Mouse (Mus musculus) left cerebral cortex, postnatal 14 days (tissue): Measurements from ENCODE around the gene Gdf15. TPM values are rescaled to one million over a fixed set of nuclear protein-coding genes. Genes with fewer than 3 reads are reported as not detected.
A peak's percentile ranks its signal among the peaks of the same experiment; 100 is the strongest.
"Not testable (repeated sequence)": the region's sequence is repeated elsewhere in the genome, so short reads cannot be mapped to it uniquely, and the experiment has no call there.

ENCODE experiments used
- DNase-seq, 2 experiments: peaks; one replicate each; pipeline ENCODE4 v3.0.0; 2021 to 2022; ENCODE audit warnings: low spot score in 2 of 2, mixed read lengths in 1 of 2
- intact Hi-C: fragments of 180-260 bp; cut with DNase I; formaldehyde crosslinking; loops from one replicate; pipeline ENCODE4 v1.15.1; 2025
- total RNA-seq, 2 experiments: library from RNA; stranded (reverse); gene quantifications; 2 replicates each; pipeline ENCODE4 v1.2.3; 2021

Gene Gdf15
- total RNA-seq, 2 experiments from 2014 or later, result not detected

GRCm38 (mm10) chr8:70596775-70597416 is 35.4 kb downstream of the Gdf15 start:
- intact Hi-C loops, result no loop called here
- peak in 1 of 2 experiments; percentile 54 for DNase-seq

- DNase-seq, result no peak
- intact Hi-C loops, result no loop called here
Observed at GRCm38 (mm10) chr8:70596216-70596615, 36.0 kb downstream of the Gdf15 start.

- intact Hi-C loops, result no loop called here
- no peak for DNase-seq
Observed at GRCm38 (mm10) chr8:70595811-70596210, 36.4 kb downstream of the Gdf15 start.

GRCm38 (mm10) chr8:70594621-70595564 is 37.4 kb downstream of the Gdf15 start:
- intact Hi-C loops, result loop anchor here (5.0 kb wide), 1 partner anchor 38 kb away; no protein-coding TSS in a partner anchor
- no peak for DNase-seq

GRCm38 (mm10) chr8:70593961-70594609 is 38.2 kb downstream of the Gdf15 start, which contains the start of gene Isyna1:
Gene Isyna1, plus strand, starts transcription at chr8:70594373.
- intact Hi-C loops, result loop anchor here (5.0 kb wide), 1 partner anchor 37 kb away; no protein-coding TSS in a partner anchor
- DNase-seq, result peak; percentile 63 to 81

GRCm38 (mm10) chr8:70593173-70593572 is 39.1 kb downstream of the Gdf15 start:
- intact Hi-C loops, result loop anchor here (5.0 kb wide), 1 partner anchor 36 kb away; no protein-coding TSS in a partner anchor
- no peak for DNase-seq

GRCm38 (mm10) chr8:70591569-70591968 is 40.7 kb downstream of the Gdf15 start:
- no peak for DNase-seq
- intact Hi-C loops, result loop anchor here (5.0 kb wide), 1 partner anchor 34 kb away; no protein-coding TSS in a partner anchor

- DNase-seq, intact Hi-C loops: not testable (repeated sequence)
Observed at GRCm38 (mm10) chr8:70587955-70588354, 44.3 kb downstream of the Gdf15 start.

GRCm38 (mm10) chr8:70585258-70585652 is 47.0 kb downstream of the Gdf15 start:
- DNase-seq, result peak; percentile 69 to 77
- intact Hi-C loops, result no loop called here

- DNase-seq, result no peak
- intact Hi-C loops, result loop anchor here (5.0 kb wide), 1 partner anchor 37 kb away; no protein-coding TSS in a partner anchor
Observed at GRCm38 (mm10) chr8:70584606-70585257, 47.5 kb downstream of the Gdf15 start.

GRCm38 (mm10) chr8:70583476-70584387 is 48.5 kb downstream of the Gdf15 start:
- intact Hi-C loops, result loop anchor here (5.0 kb wide), 1 partner anchor 36 kb away; no protein-coding TSS in a partner anchor
- no peak for DNase-seq

Other genes with a start within 250 kb of the Gdf15 start
- 100 to 1,000 TPM; 109 to 111 TPM for gene Crtc1, start 192.9 kb downstream of the Gdf15 start, total RNA-seq
- 10 to 100 TPM; 37.2 to 37.9 TPM for gene Klhl26, start 155.5 kb downstream of the Gdf15 start, total RNA-seq
- gene Tmem59l, start 145.1 kb downstream of the Gdf15 start, total RNA-seq, result 100 to 1,000 TPM; 217 to 225 TPM
- 1 to 10 TPM; 5.8 to 7.5 TPM for gene Crlf1, start 139.3 kb downstream of the Gdf15 start, total RNA-seq
- 10 to 100 TPM; 96.6 to 99.7 TPM for gene Rex1bd, start 125.7 kb downstream of the Gdf15 start, total RNA-seq
- 1,000 to 10,000 TPM in 1 of 2 experiments, 100 to 1,000 TPM in 1; 967 to 1,028 TPM for gene Uba52, start 121.7 kb downstream of the Gdf15 start, total RNA-seq
- gene Fkbp8, start 104.7 kb downstream of the Gdf15 start, total RNA-seq, result 100 to 1,000 TPM; 396 to 406 TPM
- 10 to 100 TPM; 40.8 to 43.4 TPM for gene Kxd1, start 104.5 kb downstream of the Gdf15 start, total RNA-seq
- gene Ell, start 93.0 kb downstream of the Gdf15 start, total RNA-seq, result 10 to 100 TPM; 13.8 to 17.4 TPM
- 10 to 100 TPM; 47.5 to 51.0 TPM for gene Isyna1, start 38.1 kb downstream of the Gdf15 start, total RNA-seq
- gene Ssbp4, start 23.6 kb downstream of the Gdf15 start, total RNA-seq, result 100 to 1,000 TPM; 270 to 302 TPM
- gene Lrrc25, start 16.3 kb downstream of the Gdf15 start, total RNA-seq, result under 1 TPM; 0.90 to 0.97 TPM
- 10 to 100 TPM; 14.8 to 19.0 TPM for gene Pgpep1, start 27.9 kb upstream of the Gdf15 start, total RNA-seq
- gene Lsm4, start 40.8 kb upstream of the Gdf15 start, total RNA-seq, result 10 to 100 TPM; 64.3 to 69.7 TPM
- 100 to 1,000 TPM; 165 to 193 TPM for gene Jund, start 66.5 kb upstream of the Gdf15 start, total RNA-seq
- gene Iqcn, start 71.0 kb upstream of the Gdf15 start, total RNA-seq, result under 1 TPM in 1 of 2 experiments, not detected in 1; 0.08 TPM
- not detected for gene Gm3336, start 86.1 kb upstream of the Gdf15 start, total RNA-seq
- gene Pde4c, start 91.3 kb upstream of the Gdf15 start, total RNA-seq, result 1 to 10 TPM; 1.0 to 1.7 TPM
- gene Rab3a, start 122.2 kb upstream of the Gdf15 start, total RNA-seq, result 100 to 1,000 TPM; 926 to 947 TPM
- 10 to 100 TPM; 36.3 to 36.5 TPM for gene Mpv17l2, start 128.5 kb upstream of the Gdf15 start, total RNA-seq
- gene Pik3r2, start 144.3 kb upstream of the Gdf15 start, total RNA-seq, result 100 to 1,000 TPM; 162 to 174 TPM
- 100 to 1,000 TPM; 176 to 185 TPM for gene Mast3, start 172.6 kb upstream of the Gdf15 start, total RNA-seq
- 1 to 10 TPM; 1.2 TPM for gene Il12rb1, start 176.0 kb upstream of the Gdf15 start, total RNA-seq
- 10 to 100 TPM; 10.2 to 17.2 TPM for gene Arrdc2, start 207.3 kb upstream of the Gdf15 start, total RNA-seq
- gene Kcnn1, start 230.8 kb upstream of the Gdf15 start, total RNA-seq, result 10 to 100 TPM; 17.2 to 19.2 TPM
- 10 to 100 TPM; 85.4 to 87.5 TPM for gene Ccdc124, start 241.5 kb upstream of the Gdf15 start, total RNA-seq